Mouse (Mus musculus) embryonic facial prominence, embryonic 11.5 days (tissue): ENCODE results near the gene Cd69. TPM values are rescaled to one million over a fixed set of nuclear protein-coding genes. Genes with fewer than 3 reads are reported as not detected.

Source experiments
- ATAC-seq: fragments of 200-750 bp; cut with Nextera tagmentation; replicated peaks from 2 replicates; pipeline ENCODE4 v1.8.0; 2017; ENCODE audit warnings: low read depth; ENCODE audit not compliant: insufficient number of reproducible peaks, low FRiP score, low TSS enrichment
- DNase-seq: peaks from one replicate; pipeline ENCODE4 v3.0.0-alpha.2; 2015; ENCODE audit warnings: low spot score
- H3K27ac ChIP-seq: fragments of 300-500 bp; sonication (generic); replicated peaks from 2 replicates; pipeline ENCODE4 v1.5.1; 2014; ENCODE audit warnings: mild to moderate bottlenecking, low read depth, low read length, control low read depth
- H3K27me3 ChIP-seq: fragments of 300-500 bp; sonication (generic); 2 replicates; pipeline ENCODE4 v1.6.1; 2014; ENCODE audit warnings: mild to moderate bottlenecking, low read length, moderate library complexity, mixed read lengths; ENCODE audit not compliant: control insufficient read depth, insufficient read depth
- H3K36me3 ChIP-seq: fragments of 300-500 bp; sonication (generic); replicated peaks from 2 replicates; pipeline ENCODE4 v1.6.1; 2014; ENCODE audit warnings: low read depth, mild to moderate bottlenecking, low read length, moderate library complexity, mixed read lengths; ENCODE audit not compliant: control insufficient read depth, insufficient read depth
- H3K4me1 ChIP-seq: fragments of 300-500 bp; sonication (generic); 2 replicates; pipeline ENCODE4 v1.6.1; 2014; ENCODE audit warnings: low read length, mixed read lengths; ENCODE audit not compliant: control insufficient read depth, insufficient read depth
- H3K4me2 ChIP-seq: fragments of 300-500 bp; sonication (generic); 2 replicates; pipeline ENCODE4 v1.6.1; 2014; ENCODE audit warnings: low read depth, mild to moderate bottlenecking, control low read depth, low read length, moderate library complexity
- H3K4me3 ChIP-seq: fragments of 300-500 bp; sonication (generic); 2 replicates; pipeline ENCODE4 v1.5.1; 2014; ENCODE audit warnings: low read depth, low read length, control low read depth
- H3K9ac ChIP-seq: fragments of 300-500 bp; sonication (generic); replicated peaks from 2 replicates; pipeline ENCODE4 v1.6.1; 2014; ENCODE audit warnings: mild to moderate bottlenecking, control low read depth, low read length
- H3K9me3 ChIP-seq: fragments of 300-500 bp; sonication (generic); replicated peaks from 2 replicates; pipeline ENCODE4 v1.6.1; 2016; ENCODE audit warnings: mild to moderate bottlenecking, low read length, inconsistent platforms, mixed read lengths; ENCODE audit not compliant: control insufficient read depth
- WGBS: fragments of 180-500 bp; shearing (Covaris S2); extraction: QIAGEN DNeasy Blood & Tissue Kit; methylation state at CpG from one replicate; pipeline ENCODE4 v1.1.7; 2014; 5-methylcytosine and 5-hydroxymethylcytosine counted together
- polyA plus RNA-seq: library from polyadenylated mRNA; unstranded; fragments of >200 nt; fragmentation: Nextera tagmentation; extraction: Ambion mirVana; gene quantifications from 2 replicates; pipeline ENCODE4 v1.2.1, GENCODE M21; 2014

The Cd69 gene
- polyA plus RNA-seq, 1 experiment from 2014 or later, result 0.27 TPM

- ATAC-seq (no peak), DNase-seq (no peak)
- WGBS, result 83% methylated on average over 5 of the region's 5 CpGs
- no peaks in the 10 kb centered on the region for H3K27me3 ChIP-seq
- no peak overlapping the region for H3K4me2 ChIP-seq
- no peaks in the 10 kb centered on the region for H3K36me3 ChIP-seq
- H3K4me3 ChIP-seq, result no peak overlapping the region
- no peaks in the 10 kb centered on the region for H3K9me3 ChIP-seq
- no peak overlapping the region for H3K27ac ChIP-seq
- H3K4me1 ChIP-seq, result no peaks in the 10 kb centered on the region
- H3K9ac ChIP-seq, result no peak overlapping the region
Observed at GRCm38 (mm10) chr6:129235855-129236461, 39.3 kb downstream of the Cd69 start.

GRCm38 (mm10) chr6:129234456-129235360, 40.5 kb downstream of the Cd69 start:
- no peaks in the 10 kb centered on the region for H3K4me1 ChIP-seq
- no peaks in the 10 kb centered on the region for H3K36me3 ChIP-seq
- H3K9me3 ChIP-seq, result no peaks in the 10 kb centered on the region
- ATAC-seq, result 0 out of 2 replicates have a peak, but pooled peaks have one; percentile 35
- WGBS, result 78% methylated on average over 8 of the region's 8 CpGs
- no peak overlapping the region for H3K27ac ChIP-seq
- no peak overlapping the region for H3K4me2 ChIP-seq
- H3K27me3 ChIP-seq, result no peaks in the 10 kb centered on the region
- no peak overlapping the region for H3K9ac ChIP-seq
- no peak overlapping the region for H3K4me3 ChIP-seq
- DNase-seq, result no peak

GRCm38 (mm10) chr6:129233955-129234369, 41.3 kb downstream of the Cd69 start:
- Histone ChIP-seq H3K27me3 (no peaks in the 10 kb centered on the region), H3K9ac (no peak overlapping the region), H3K4me2 (no peak overlapping the region), H3K9me3 (no peaks in the 10 kb centered on the region), H3K4me3 (no peak overlapping the region), H3K4me1 (no peaks in the 10 kb centered on the region), H3K36me3 (no peaks in the 10 kb centered on the region), H3K27ac (no peak overlapping the region)
- ATAC-seq (no peak), DNase-seq (no peak)
- 85% methylated on average over 15 of the region's 18 CpGs for WGBS

DNA sequence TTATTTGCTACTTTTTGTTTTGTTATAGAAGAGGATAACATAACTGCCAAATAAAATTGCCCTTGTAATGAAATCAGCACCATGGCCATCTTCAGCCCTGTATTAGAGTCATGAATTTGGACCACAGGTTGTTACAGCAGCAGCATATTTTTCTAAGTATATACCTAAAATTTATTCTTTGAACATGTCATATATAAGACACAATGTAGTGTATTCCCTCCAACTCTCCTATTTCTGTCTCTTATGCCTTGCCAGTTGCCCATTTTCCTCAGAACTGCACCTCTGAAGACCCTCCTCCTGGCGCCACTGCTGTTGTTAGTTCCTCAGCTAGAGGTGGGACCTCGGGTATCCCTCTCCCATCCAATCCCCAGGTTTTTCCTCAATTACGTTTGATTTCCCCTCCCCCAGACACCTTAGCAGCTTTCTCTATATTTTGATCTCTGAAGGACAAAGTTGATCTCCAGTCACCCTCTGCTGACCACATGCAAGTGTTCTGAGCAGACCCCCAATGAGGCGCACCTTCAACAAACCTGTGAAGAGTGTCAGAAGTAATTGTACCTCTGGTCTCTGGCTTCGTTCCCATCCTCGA, 41.8 kb downstream of the Cd69 start:
- no peaks in the 10 kb centered on the region for H3K4me1 ChIP-seq

DNA sequence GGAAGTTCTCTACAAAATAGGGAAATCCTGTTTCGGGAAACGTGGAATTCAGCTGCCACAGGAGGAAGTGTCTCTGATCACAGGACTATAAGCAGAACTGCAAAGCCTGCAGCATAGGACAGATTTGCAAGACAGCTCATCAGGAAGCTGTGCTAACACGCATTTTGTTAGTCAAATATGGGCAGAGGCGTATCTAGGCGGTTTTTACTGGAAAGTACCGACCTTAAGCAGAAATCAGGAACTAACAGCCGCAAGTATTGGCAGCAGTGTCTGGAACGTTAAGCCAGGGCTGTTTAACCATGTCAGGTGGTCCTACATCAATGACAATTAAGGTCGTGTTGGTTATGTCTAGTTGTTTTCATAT, 42.4 kb downstream of the Cd69 start:
- no peak overlapping the region for H3K9ac ChIP-seq
- no peaks in the 10 kb centered on the region for H3K4me1 ChIP-seq
- no peaks in the 10 kb centered on the region for H3K9me3 ChIP-seq
- ATAC-seq (no peak), DNase-seq (no peak)
- H3K4me2 ChIP-seq, result no peak overlapping the region
- 78% methylated on average over 9 of the region's 9 CpGs for WGBS
- H3K36me3 ChIP-seq, result no peaks in the 10 kb centered on the region
- no peak overlapping the region for H3K27ac ChIP-seq
- H3K4me3 ChIP-seq, result no peak overlapping the region
- H3K27me3 ChIP-seq, result no peaks in the 10 kb centered on the region

More for the DNA sequence above, 41.8 kb downstream of the Cd69 start:
- no peak overlapping the region for H3K27ac ChIP-seq
- H3K9me3 ChIP-seq, result no peaks in the 10 kb centered on the region
- H3K4me2 ChIP-seq, result no peak overlapping the region
- no peak overlapping the region for H3K4me3 ChIP-seq
- no peak for ATAC-seq
- 84% methylated on average over 6 of the region's 6 CpGs for WGBS
- no peaks in the 10 kb centered on the region for H3K36me3 ChIP-seq
- no peak for DNase-seq
- no peaks in the 10 kb centered on the region for H3K27me3 ChIP-seq
- no peak overlapping the region for H3K9ac ChIP-seq

- 78% methylated on average over 5 of the region's 5 CpGs for WGBS
Observed at GRCm38 (mm10) chr6:129232005-129232841, 43.0 kb downstream of the Cd69 start.

DNA sequence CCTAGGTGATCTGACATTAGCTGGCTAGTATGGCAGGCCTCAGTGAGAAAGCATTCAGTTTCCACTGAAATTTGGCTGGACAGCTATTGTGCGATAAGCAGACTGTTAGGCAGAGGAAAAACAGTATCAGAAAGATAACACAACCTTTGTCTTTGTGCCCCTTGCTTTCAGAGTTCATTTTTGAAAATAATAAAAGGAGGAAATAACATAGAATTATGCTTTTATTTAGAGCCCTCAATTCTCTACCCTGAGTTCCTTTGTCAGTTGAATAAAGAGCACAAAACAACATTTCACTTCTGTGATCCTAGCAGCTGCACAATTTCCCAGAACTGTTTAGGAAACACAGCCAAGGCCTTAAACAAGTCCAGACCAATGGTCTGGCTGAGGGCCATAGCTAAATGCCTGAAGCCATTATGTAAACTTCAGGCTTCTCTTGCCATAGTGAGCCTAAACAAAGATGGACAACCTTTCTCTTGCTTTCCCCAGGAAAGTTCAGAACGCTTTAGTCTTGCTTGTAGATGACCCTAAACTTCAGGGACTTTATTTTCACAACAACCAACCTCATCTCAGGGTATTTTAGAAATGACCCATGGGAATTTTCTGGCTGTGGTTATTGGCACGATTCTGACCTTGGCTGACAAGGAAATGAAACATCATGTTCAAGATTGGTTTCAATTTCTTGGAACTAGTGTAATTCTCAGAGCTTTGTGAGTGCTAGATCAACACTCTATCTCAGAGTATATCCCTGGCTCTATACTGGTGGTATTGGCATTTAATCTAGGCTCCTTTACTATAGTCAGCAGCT, 45.3 kb downstream of the Cd69 start:
- no peak overlapping the region for H3K4me2 ChIP-seq
- no peak overlapping the region for H3K4me3 ChIP-seq
- DNase-seq (no peak), ATAC-seq (no peak)
- no peaks in the 10 kb centered on the region for H3K36me3 ChIP-seq
- H3K27ac ChIP-seq, result no peak overlapping the region
- WGBS, result 69% methylated on average over 3 of the region's 3 CpGs
- no peaks in the 10 kb centered on the region for H3K27me3 ChIP-seq
- no peaks in the 10 kb centered on the region for H3K9me3 ChIP-seq
- H3K9ac ChIP-seq, result no peak overlapping the region
- no peaks in the 10 kb centered on the region for H3K4me1 ChIP-seq

More at GRCm38 (mm10) chr6:129232005-129232841, 43.0 kb downstream of the Cd69 start:
- ATAC-seq (no peak), DNase-seq (no peak)
- no peaks in the 10 kb centered on the region for H3K4me1 ChIP-seq
- no peak overlapping the region for H3K27ac ChIP-seq
- no peak overlapping the region for H3K9ac ChIP-seq
- no peak overlapping the region for H3K4me2 ChIP-seq
- no peak overlapping the region for H3K4me3 ChIP-seq
- H3K36me3 ChIP-seq, result no peaks in the 10 kb centered on the region
- H3K9me3 ChIP-seq, result no peaks in the 10 kb centered on the region
- H3K27me3 ChIP-seq, result no peaks in the 10 kb centered on the region
